Mouse (Mus musculus): Measurements from ENCODE around the gene Foxa3. TPM values are rescaled to one million over a fixed set of nuclear protein-coding genes. Genes with fewer than 3 reads are reported as not detected.

Gene Foxa3
- polyA plus RNA-seq, 1 experiment from 2014 or later = 0.17 TPM

DNA sequence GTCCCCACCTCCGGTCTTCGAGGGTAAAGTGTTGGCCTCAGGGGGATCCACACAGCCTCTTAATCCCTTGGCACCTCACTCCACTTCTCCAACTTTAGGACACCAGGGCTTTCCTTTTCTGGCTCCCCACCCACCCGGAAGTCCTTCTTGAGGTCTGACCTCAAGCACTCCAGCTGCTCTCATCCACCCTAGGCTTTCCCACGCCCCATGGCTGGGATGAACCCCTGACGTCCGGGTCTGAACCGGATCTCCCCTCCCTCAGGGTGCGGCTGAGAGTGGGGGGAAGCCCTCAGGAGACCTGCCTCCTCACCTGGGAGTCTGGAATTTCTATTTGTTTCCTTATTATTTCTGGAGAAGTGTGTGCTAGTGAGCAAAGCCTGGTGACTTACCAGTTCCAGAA lies 2.3 kb downstream of the Foxa3 start:
- Histone ChIP-seq H3K27ac (ENCODE audit: low read length) (no peak overlapping the region), H3K27me3 (ENCODE audit: control insufficient read depth, insufficient read depth, low read length) (peaks cover 26% of the 10 kb centered on the region), H3K4me2 (ENCODE audit: low read depth, low read length) (no peak overlapping the region), H3K4me3 (ENCODE audit: low read length) (no peak overlapping the region), H3K36me3 (ENCODE audit: control insufficient read depth, insufficient read depth) (no peaks in the 10 kb centered on the region), H3K9ac (ENCODE audit: low read length) (no peak overlapping the region), H3K4me1 (ENCODE audit: control insufficient read depth, insufficient read depth, low read length) (peaks cover 17% of the 10 kb centered on the region), H3K9me3 (replicated peaks; ENCODE audit: control insufficient read depth, low read length) (no peaks in the 10 kb centered on the region)
- no peak for ATAC-seq (replicated peaks; ENCODE audit: extremely low read depth, insufficient read depth, low FRiP score)
- 12% methylated on average over 8 of the region's 8 CpGs for WGBS

DNA sequence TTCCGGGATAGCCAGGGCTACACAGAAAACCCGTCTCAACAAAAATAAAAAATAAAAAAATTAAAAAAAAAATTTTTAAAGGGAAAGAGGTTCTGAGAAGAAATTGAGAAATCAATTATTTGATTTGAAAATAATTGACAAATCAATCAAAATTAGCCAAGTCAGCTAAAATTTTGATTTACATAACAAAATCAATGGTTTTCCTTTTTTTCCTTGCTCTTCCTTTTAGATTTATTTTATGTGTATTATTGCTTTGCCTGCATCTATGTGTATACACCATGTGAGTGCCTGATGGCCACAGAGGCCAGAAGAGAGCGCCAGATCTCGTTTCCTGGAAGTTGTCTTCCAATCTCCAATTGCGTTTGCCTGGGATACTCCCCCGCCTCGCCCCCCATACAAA lies 5.4 kb downstream of the Foxa3 start:
- ATAC-seq (replicated peaks; ENCODE audit: extremely low read depth, insufficient read depth, low FRiP score) = no peak
- WGBS = 80% methylated on average over 7 of the region's 7 CpGs
- Histone ChIP-seq H3K36me3 (ENCODE audit: control insufficient read depth, insufficient read depth) (no peaks in the 10 kb centered on the region), H3K27me3 (ENCODE audit: control insufficient read depth, insufficient read depth, low read length) (peaks cover 16% of the 10 kb centered on the region), H3K27ac (ENCODE audit: low read length) (no peak overlapping the region), H3K4me1 (ENCODE audit: control insufficient read depth, insufficient read depth, low read length) (peaks cover 3% of the 10 kb centered on the region; the same call in 1 of the 2 replicates), H3K9me3 (replicated peaks; ENCODE audit: control insufficient read depth, low read length) (no peaks in the 10 kb centered on the region), H3K4me3 (ENCODE audit: low read length) (no peak overlapping the region), H3K9ac (ENCODE audit: low read length) (no peak overlapping the region), H3K4me2 (ENCODE audit: low read depth, low read length) (no peak overlapping the region)

DNA sequence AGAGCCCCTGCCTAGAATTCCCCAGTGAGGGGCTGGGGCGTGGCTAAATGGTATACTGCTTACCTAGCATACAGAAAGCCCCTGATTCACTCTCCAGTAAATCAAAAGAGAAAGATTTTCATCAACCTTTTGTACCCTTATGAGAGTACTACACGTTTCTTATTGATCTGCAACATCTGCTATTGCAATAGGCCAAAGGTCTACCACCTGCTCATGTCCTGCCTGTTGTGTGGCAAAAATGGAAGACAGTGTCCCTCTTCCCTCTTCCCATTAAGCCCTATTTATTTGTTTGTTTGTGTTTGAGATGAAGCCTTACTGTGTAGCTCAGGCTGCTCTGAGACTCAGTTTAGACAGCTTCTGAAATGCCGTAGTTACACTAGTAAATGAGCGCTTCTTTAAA lies 7.3 kb downstream of the Foxa3 start:
- 87% methylated on average over 4 of the region's 4 CpGs for WGBS
- H3K36me3 ChIP-seq (ENCODE audit: control insufficient read depth, insufficient read depth) = no peaks in the 10 kb centered on the region
- ATAC-seq (replicated peaks; ENCODE audit: extremely low read depth, insufficient read depth, low FRiP score) = no peak
- peaks cover 15% of the 10 kb centered on the region; the same call in 1 of the 2 replicates for H3K4me1 ChIP-seq (ENCODE audit: control insufficient read depth, insufficient read depth, low read length)
- H3K27me3 ChIP-seq (ENCODE audit: control insufficient read depth, insufficient read depth, low read length) = peaks cover 5% of the 10 kb centered on the region
- H3K9ac ChIP-seq (ENCODE audit: low read length) = no peak overlapping the region
- no peaks in the 10 kb centered on the region for H3K9me3 ChIP-seq (replicated peaks; ENCODE audit: control insufficient read depth, low read length)
- H3K4me2 ChIP-seq (ENCODE audit: low read depth, low read length) = no peak overlapping the region
- no peak overlapping the region for H3K4me3 ChIP-seq (ENCODE audit: low read length)
- H3K27ac ChIP-seq (ENCODE audit: low read length) = no peak overlapping the region

DNA sequence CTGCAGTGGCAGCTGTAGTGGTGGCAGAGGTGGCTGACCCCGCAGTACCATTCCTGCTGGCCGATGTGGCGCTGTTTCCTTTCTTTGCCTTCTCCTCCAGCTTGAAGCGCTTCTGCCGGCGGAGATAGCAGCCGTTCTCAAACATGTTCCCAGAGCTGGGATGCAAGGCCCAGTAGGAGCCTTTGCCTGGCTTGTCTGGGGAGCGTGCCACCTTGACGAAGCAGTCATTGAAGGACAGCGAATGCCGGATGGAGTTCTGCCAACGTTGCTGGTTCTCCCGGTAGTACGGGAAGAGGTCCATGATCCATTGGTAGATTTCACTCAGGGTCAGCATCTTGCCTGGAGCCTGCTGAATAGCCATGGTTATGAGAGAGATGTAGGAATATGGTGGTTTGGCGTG lies 8.9 kb downstream of the Foxa3 start:
- H3K27ac ChIP-seq (ENCODE audit: low read length) = no peak overlapping the region
- H3K27me3 ChIP-seq (ENCODE audit: control insufficient read depth, insufficient read depth, low read length) = peaks cover 2% of the 10 kb centered on the region; the same call in 1 of the 2 replicates
- peaks cover 15% of the 10 kb centered on the region; the same call in 1 of the 2 replicates for H3K4me1 ChIP-seq (ENCODE audit: control insufficient read depth, insufficient read depth, low read length)
- no peak overlapping the region for H3K4me2 ChIP-seq (ENCODE audit: low read depth, low read length)
- ATAC-seq (replicated peaks; ENCODE audit: extremely low read depth, insufficient read depth, low FRiP score) = no peak
- WGBS = 57% methylated on average over 15 of the region's 15 CpGs
- no peaks in the 10 kb centered on the region for H3K36me3 ChIP-seq (ENCODE audit: control insufficient read depth, insufficient read depth)
- H3K9ac ChIP-seq (ENCODE audit: low read length) = no peak overlapping the region
- H3K4me3 ChIP-seq (ENCODE audit: low read length) = no peak overlapping the region
- H3K9me3 ChIP-seq (replicated peaks; ENCODE audit: control insufficient read depth, low read length) = no peaks in the 10 kb centered on the region

DNA sequence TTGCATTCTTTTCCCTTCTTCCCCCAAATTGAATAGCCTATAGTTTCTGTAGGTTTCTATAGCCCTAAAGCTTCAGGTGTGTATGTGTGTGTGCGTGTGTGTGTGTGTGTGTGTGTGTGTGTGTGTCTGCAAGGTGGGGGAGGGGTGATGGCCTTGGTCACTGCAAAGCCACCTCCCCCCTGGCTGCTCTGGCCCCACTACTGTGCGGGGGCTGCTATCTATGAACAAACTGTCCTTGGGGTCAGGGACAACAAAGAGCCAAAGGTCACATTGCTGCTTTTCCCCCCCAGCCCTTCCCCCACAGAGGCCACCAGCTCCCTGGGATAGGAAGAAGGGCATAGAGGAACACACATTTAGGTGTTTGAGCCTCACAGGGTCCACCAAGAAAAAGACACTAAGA lies 10.5 kb downstream of the Foxa3 start:
- Histone ChIP-seq H3K4me1 (ENCODE audit: control insufficient read depth, insufficient read depth, low read length) (peaks cover 15% of the 10 kb centered on the region; the same call in 1 of the 2 replicates), H3K9me3 (replicated peaks; ENCODE audit: control insufficient read depth, low read length) (no peaks in the 10 kb centered on the region), H3K27ac (ENCODE audit: low read length) (no peak overlapping the region), H3K4me3 (ENCODE audit: low read length) (no peak overlapping the region), H3K4me2 (ENCODE audit: low read depth, low read length) (no peak overlapping the region), H3K27me3 (ENCODE audit: control insufficient read depth, insufficient read depth, low read length) (no peaks in the 10 kb centered on the region), H3K36me3 (ENCODE audit: control insufficient read depth, insufficient read depth) (no peaks in the 10 kb centered on the region), H3K9ac (ENCODE audit: low read length) (no peak overlapping the region)
- 40% methylated on average over 2 of the region's 2 CpGs for WGBS
- no peak for ATAC-seq (replicated peaks; ENCODE audit: extremely low read depth, insufficient read depth, low FRiP score)

DNA sequence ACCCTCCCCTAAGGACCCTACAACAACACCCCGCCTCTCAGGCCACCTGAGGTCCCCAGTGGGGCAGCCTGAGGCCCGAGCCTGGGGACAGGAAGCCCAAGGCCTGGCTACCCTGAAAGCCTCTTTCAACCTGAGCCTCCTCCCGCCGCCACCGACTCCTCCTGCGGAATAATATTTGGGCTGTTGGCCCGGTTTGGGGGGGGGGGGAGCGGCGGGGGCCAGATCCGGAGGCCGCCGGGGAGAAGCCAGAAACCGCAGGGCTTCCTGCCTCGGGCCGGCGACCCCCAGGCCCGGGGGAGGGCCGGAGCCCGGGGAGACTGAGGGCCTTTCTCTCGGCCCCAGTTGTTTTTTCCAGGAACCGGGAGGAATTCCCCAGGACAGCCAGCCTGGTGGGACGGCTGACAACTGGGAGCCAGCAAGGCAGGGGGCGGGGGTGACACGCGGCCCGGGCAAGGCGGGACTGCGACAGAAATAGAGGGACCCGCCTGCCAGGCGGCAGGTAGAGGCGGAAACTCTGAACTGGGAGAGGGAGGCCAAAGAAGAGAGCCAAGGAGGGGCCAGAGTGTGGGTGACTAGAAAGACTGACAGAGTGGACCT lies 11.2 kb downstream of the Foxa3 start:
- 2% methylated on average over 28 of the region's 31 CpGs for WGBS
- H3K9ac ChIP-seq (ENCODE audit: low read length) = peak overlapping the region; percentile 85
- H3K4me2 ChIP-seq (ENCODE audit: low read depth, low read length) = peak overlapping the region; percentile 93

DNA sequence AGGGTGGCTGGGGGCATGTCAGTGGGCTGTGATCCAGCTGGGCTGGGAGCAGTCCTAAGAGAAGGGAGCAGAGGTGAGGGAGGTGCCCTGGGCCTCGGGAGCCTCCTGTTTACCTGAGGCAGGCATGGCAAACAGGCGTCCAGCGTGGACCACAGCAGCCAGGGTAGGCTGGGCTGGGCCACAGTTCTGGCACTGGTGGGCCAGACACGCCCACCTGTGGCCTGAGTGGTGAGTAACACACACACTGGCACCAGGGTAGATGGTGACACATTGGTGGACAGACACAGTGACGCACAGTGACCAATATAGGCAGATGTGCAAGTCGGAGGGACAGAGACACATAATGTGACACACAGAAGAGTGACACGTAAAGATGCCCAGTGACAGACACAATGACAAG lies 12.8 kb downstream of the Foxa3 start:
- Histone ChIP-seq H3K36me3 (ENCODE audit: control insufficient read depth, insufficient read depth) (peaks cover 12% of the 10 kb centered on the region), H3K9me3 (replicated peaks; ENCODE audit: control insufficient read depth, low read length) (no peaks in the 10 kb centered on the region), H3K9ac (ENCODE audit: low read length) (no peak overlapping the region), H3K27ac (ENCODE audit: low read length) (no peak overlapping the region), H3K27me3 (ENCODE audit: control insufficient read depth, insufficient read depth, low read length) (no peaks in the 10 kb centered on the region), H3K4me2 (ENCODE audit: low read depth, low read length) (no peak overlapping the region), H3K4me1 (ENCODE audit: control insufficient read depth, insufficient read depth, low read length) (peaks cover 30% of the 10 kb centered on the region), H3K4me3 (ENCODE audit: low read length) (no peak overlapping the region)
- WGBS = 83% methylated on average over 7 of the region's 7 CpGs
- ATAC-seq (replicated peaks; ENCODE audit: extremely low read depth, insufficient read depth, low FRiP score) = no peak

More for the DNA sequence above, 11.2 kb downstream of the Foxa3 start:
- Histone ChIP-seq H3K9me3 (replicated peaks; ENCODE audit: control insufficient read depth, low read length) (no peaks in the 10 kb centered on the region), H3K27ac (ENCODE audit: low read length) (peak overlapping the region; percentile 73), H3K4me1 (ENCODE audit: control insufficient read depth, insufficient read depth, low read length) (peaks cover 15% of the 10 kb centered on the region), H3K36me3 (ENCODE audit: control insufficient read depth, insufficient read depth) (peaks cover 2% of the 10 kb centered on the region; the same call in 1 of the 2 replicates), H3K4me3 (ENCODE audit: low read length) (peak overlapping the region; percentile 57), H3K27me3 (ENCODE audit: control insufficient read depth, insufficient read depth, low read length) (no peaks in the 10 kb centered on the region)
- peak; percentile 56 for ATAC-seq (replicated peaks; ENCODE audit: extremely low read depth, insufficient read depth, low FRiP score)

DNA sequence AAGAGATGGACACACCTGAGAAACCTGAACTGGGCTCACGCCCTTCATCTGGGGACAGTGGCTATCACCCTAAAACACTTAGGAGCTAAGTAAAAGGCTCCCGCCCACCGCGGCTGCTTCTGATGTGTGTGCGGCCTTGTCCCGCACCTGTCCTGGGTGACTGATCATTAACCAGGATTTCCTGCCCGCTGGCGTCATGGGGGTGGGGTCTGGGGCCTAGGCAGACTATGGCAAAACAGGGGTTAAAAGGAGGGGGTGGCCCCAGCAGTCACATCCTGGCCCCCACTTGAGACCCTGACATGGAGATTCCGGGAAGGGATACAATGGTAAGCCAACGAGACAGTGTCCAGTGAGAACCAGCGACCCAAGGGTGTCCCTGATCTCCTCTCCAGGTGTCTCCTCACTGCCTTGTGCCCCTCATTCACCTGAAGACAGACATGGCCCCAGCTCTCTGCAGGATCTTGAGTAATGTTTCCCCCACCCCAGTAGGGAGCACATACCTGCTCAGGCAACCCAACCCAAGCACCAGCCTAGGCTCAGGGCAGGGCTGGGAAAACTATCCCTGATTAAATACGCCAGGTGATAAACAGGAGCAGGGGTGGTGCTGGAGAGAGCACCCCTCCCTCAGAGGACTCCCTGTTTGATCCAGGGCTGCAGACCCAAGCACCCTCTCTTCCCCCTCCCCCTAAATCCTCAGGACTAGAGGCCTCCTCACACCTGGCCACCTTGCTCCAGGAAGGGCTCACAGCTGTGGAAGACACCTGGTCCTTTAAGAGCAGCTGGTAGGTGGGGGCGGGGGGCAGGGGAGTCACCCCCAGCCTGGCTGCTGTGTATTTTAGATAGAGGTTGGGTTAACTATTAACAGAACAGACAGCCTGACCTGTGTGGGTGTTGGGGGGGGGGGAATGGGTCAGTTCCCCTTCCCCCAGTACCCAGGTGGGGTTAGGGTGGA lies 16.0 kb downstream of the Foxa3 start:
- H3K4me3 ChIP-seq (ENCODE audit: low read length) = no peak overlapping the region
- no peaks in the 10 kb centered on the region for H3K9me3 ChIP-seq (replicated peaks; ENCODE audit: control insufficient read depth, low read length)
- H3K4me2 ChIP-seq (ENCODE audit: low read depth, low read length) = no peak overlapping the region
- no peaks in the 10 kb centered on the region for H3K27me3 ChIP-seq (ENCODE audit: control insufficient read depth, insufficient read depth, low read length)
- no peak overlapping the region; the same call in 1 of the 2 replicates for H3K9ac ChIP-seq (ENCODE audit: low read length)
- 75% methylated on average over 13 of the region's 13 CpGs for WGBS
- H3K27ac ChIP-seq (ENCODE audit: low read length) = no peak overlapping the region
- peaks cover 38% of the 10 kb centered on the region for H3K4me1 ChIP-seq (ENCODE audit: control insufficient read depth, insufficient read depth, low read length)
- no peak for ATAC-seq (replicated peaks; ENCODE audit: extremely low read depth, insufficient read depth, low FRiP score)
- H3K36me3 ChIP-seq (ENCODE audit: control insufficient read depth, insufficient read depth) = peaks cover 19% of the 10 kb centered on the region

DNA sequence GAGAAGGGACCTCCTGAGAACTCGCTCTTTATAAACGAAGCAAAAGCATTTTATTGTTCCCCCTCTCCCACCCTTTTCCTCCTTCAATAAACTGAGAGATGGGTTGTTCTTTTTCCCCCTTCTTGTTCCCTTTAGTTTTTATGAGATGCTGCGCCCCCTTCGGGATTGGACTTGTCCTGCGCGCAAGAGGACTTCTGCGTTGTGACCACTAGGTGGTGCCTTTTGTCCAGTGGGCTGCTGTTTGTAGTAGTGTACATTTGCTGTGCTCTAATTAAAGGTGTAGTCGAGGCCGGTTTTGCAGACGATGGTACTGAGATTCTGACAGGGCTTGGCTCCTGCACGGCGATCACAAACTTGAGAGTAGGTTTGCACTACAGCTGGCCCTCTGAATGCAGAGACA lies 16.9 kb downstream of the Foxa3 start:
- Histone ChIP-seq H3K4me1 (ENCODE audit: control insufficient read depth, insufficient read depth, low read length) (peaks cover 37% of the 10 kb centered on the region), H3K4me2 (ENCODE audit: low read depth, low read length) (peak overlapping the region; percentile 26; the same call in 1 of the 2 replicates), H3K27me3 (ENCODE audit: control insufficient read depth, insufficient read depth, low read length) (no peaks in the 10 kb centered on the region), H3K36me3 (ENCODE audit: control insufficient read depth, insufficient read depth) (peaks cover 19% of the 10 kb centered on the region), H3K9me3 (replicated peaks; ENCODE audit: control insufficient read depth, low read length) (no peaks in the 10 kb centered on the region), H3K27ac (ENCODE audit: low read length) (no peak overlapping the region), H3K4me3 (ENCODE audit: low read length) (no peak overlapping the region), H3K9ac (ENCODE audit: low read length) (no peak overlapping the region)
- no peak for ATAC-seq (replicated peaks; ENCODE audit: extremely low read depth, insufficient read depth, low FRiP score)
- WGBS = 7% methylated on average over 12 of the region's 12 CpGs
